Mouse (Mus musculus): Measurements from ENCODE around the gene Cyb5d1. TPM values are rescaled to one million over a fixed set of nuclear protein-coding genes. Genes with fewer than 3 reads are reported as not detected.

The Cyb5d1 gene
- polyA plus RNA-seq, 1 experiment = 42.5 TPM

GRCm38 (mm10) chr11:69401210-69401637 is 5.8 kb upstream of the Cyb5d1 start:
- H3K27ac ChIP-seq (ENCODE audit: control insufficient read depth, insufficient read depth, low read depth, low read length) = peak overlapping the region; percentile 75
- H3K4me3 ChIP-seq (ENCODE audit: control insufficient read depth, low read depth, low read length) = peak overlapping the region; percentile 87
- peaks cover 32% of the 10 kb centered on the region for H3K4me1 ChIP-seq (ENCODE audit: control insufficient read depth, insufficient read depth, low read length)
- H3K36me3 ChIP-seq (ENCODE audit: control insufficient read depth, insufficient read depth, low read length) = no peaks in the 10 kb centered on the region; the same call in 1 of the 2 replicates
- TF ChIP-seq CTCF (IDR thresholded peaks at IDR 0.05; ENCODE audit: control insufficient read depth, insufficient read depth, insufficient replicate concordance, low read depth, low read length) (peak; percentile 83), POLR2A (IDR thresholded peaks at IDR 0.05; ENCODE audit: control insufficient read depth, low read depth, low read length) (peak; percentile 73)
- no peaks in the 10 kb centered on the region for H3K27me3 ChIP-seq (ENCODE audit: control insufficient read depth, insufficient read depth, low read length)

DNA sequence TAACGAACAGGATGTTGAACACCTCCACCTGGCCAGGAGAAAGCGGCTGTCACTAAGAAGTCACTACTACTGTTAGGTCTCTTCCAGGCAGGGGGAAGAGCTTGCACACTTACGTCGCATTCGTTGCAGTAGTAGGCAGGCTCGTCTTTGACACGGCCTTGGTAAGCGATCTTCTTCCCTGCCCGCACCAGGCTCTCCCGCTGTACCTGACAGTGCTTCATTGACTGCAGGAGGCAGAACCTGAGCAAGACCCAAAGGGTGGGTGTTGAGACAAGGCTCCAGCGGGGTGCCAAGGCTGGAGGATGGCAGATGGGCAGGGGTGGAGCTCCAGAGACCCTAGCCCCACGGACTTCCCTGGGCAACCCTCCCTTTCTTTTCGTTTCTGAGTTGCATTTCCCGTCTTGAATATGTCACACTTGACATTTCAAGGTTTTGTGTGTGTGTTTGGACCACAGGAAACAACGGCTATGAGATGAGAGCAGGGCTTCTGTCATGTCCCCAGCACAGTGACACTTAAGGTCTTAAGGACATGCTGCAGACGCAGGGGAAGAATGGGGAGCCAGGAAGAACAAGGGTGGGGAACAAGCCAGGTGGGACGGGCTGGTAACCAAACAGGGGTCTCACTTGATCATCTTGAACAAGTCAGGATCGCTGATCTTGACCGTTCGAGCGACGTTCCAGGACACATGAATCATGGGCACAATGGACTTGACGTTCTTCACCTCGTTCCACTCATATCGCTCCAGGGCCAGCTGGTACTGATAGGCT is 4.8 kb upstream of the Cyb5d1 start:
- TF ChIP-seq CTCF (IDR thresholded peaks at IDR 0.05; ENCODE audit: control insufficient read depth, insufficient read depth, insufficient replicate concordance, low read depth, low read length) (no peak), POLR2A (IDR thresholded peaks at IDR 0.05; ENCODE audit: control insufficient read depth, low read depth, low read length) (peak; percentile 13; the same call in 1 of the 2 replicates)
- Histone ChIP-seq H3K4me1 (ENCODE audit: control insufficient read depth, insufficient read depth, low read length) (peaks cover 32% of the 10 kb centered on the region), H3K27me3 (ENCODE audit: control insufficient read depth, insufficient read depth, low read length) (no peaks in the 10 kb centered on the region), H3K36me3 (ENCODE audit: control insufficient read depth, insufficient read depth, low read length) (no peaks in the 10 kb centered on the region; the same call in 1 of the 2 replicates), H3K27ac (ENCODE audit: control insufficient read depth, insufficient read depth, low read depth, low read length) (peak overlapping the region; percentile 67), H3K4me3 (ENCODE audit: control insufficient read depth, low read depth, low read length) (peak overlapping the region; percentile 87)

DNA sequence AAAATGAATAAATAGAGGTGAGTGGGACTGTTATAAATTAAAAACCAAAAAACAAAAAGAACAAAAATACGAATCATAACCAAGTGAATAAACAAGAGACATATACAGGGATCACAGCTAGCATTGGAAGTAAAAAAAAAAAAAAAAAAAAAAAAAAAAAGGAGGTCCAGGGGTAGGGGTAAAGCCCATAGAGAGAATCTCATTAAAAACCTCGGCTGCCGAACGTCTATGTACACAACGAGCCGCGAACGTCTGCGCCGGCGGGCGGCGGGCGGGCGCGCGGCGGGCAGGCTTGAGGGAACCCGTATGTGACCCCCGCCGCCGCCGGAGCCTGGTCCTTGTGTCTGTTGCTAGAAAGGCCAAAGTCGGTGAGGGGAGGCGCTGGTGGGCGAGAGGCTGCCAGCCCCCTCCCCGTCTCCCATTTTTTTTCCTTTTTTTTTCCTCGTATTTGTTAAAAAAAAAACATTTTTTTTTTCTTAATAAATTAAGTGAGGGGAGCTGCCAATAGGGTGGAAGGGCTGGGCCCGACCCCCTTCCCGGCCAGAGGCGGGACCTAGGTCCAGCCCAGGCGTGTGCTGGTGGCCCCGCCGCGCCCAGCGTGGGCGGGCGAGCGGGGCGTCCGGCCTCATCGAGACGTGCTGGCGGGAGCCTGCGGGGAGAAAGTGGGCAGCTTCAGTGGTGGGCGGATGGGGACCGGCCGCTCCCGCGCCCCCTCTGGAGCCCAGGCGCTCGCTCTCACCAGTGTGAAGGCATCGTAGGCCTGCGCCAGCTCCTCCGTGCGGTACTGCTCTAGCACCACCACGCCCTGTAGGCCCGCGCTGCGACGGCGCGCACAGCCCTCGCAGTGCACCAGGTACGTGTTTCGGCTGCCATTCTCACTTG is 4.0 kb upstream of the Cyb5d1 start:
- Histone ChIP-seq H3K27me3 (ENCODE audit: control insufficient read depth, insufficient read depth, low read length) (no peaks in the 10 kb centered on the region), H3K4me3 (ENCODE audit: control insufficient read depth, low read depth, low read length) (peak overlapping the region; percentile 87), H3K36me3 (ENCODE audit: control insufficient read depth, insufficient read depth, low read length) (no peaks in the 10 kb centered on the region; the same call in 1 of the 2 replicates), H3K27ac (ENCODE audit: control insufficient read depth, insufficient read depth, low read depth, low read length) (peak overlapping the region; percentile 67), H3K4me1 (ENCODE audit: control insufficient read depth, insufficient read depth, low read length) (peaks cover 32% of the 10 kb centered on the region)
- TF ChIP-seq CTCF (IDR thresholded peaks at IDR 0.05; ENCODE audit: control insufficient read depth, insufficient read depth, insufficient replicate concordance, low read depth, low read length) = no peak
- no peak for TF ChIP-seq POLR2A (IDR thresholded peaks at IDR 0.05; ENCODE audit: control insufficient read depth, low read depth, low read length)

GRCm38 (mm10) chr11:69398486-69399200 is 3.2 kb upstream of the Cyb5d1 start:
- Histone ChIP-seq H3K4me3 (ENCODE audit: control insufficient read depth, low read depth, low read length) (peak overlapping the region; percentile 91), H3K27me3 (ENCODE audit: control insufficient read depth, insufficient read depth, low read length) (no peaks in the 10 kb centered on the region), H3K4me1 (ENCODE audit: control insufficient read depth, insufficient read depth, low read length) (peaks cover 32% of the 10 kb centered on the region), H3K27ac (ENCODE audit: control insufficient read depth, insufficient read depth, low read depth, low read length) (no peak overlapping the region; the same call in 1 of the 2 replicates), H3K36me3 (ENCODE audit: control insufficient read depth, insufficient read depth, low read length) (no peaks in the 10 kb centered on the region; the same call in 1 of the 2 replicates)
- no peak for TF ChIP-seq CTCF (IDR thresholded peaks at IDR 0.05; ENCODE audit: control insufficient read depth, insufficient read depth, insufficient replicate concordance, low read depth, low read length)
- TF ChIP-seq POLR2A (IDR thresholded peaks at IDR 0.05; ENCODE audit: control insufficient read depth, low read depth, low read length) = no peak

GRCm38 (mm10) chr11:69398059-69398458 is 2.6 kb upstream of the Cyb5d1 start, which contains the start of gene Tmem88:
Gene Tmem88, minus strand, starts transcription at chr11:69398234.
- TF ChIP-seq CTCF (IDR thresholded peaks at IDR 0.05; ENCODE audit: control insufficient read depth, insufficient read depth, insufficient replicate concordance, low read depth, low read length) (no peak), POLR2A (IDR thresholded peaks at IDR 0.05; ENCODE audit: control insufficient read depth, low read depth, low read length) (no peak)
- Histone ChIP-seq H3K4me1 (ENCODE audit: control insufficient read depth, insufficient read depth, low read length) (peaks cover 32% of the 10 kb centered on the region), H3K27ac (ENCODE audit: control insufficient read depth, insufficient read depth, low read depth, low read length) (peak within 1 kb of the TSS; percentile 75), H3K27me3 (ENCODE audit: control insufficient read depth, insufficient read depth, low read length) (no peaks in the 10 kb centered on the region), H3K36me3 (ENCODE audit: control insufficient read depth, insufficient read depth, low read length) (no peaks in the 10 kb centered on the region; the same call in 1 of the 2 replicates), H3K4me3 (ENCODE audit: control insufficient read depth, low read depth, low read length) (peak within 1 kb of the TSS; percentile 91)

GRCm38 (mm10) chr11:69397581-69398057 is 2.2 kb upstream of the Cyb5d1 start:
- TF ChIP-seq POLR2A (IDR thresholded peaks at IDR 0.05; ENCODE audit: control insufficient read depth, low read depth, low read length) = 0 out of 2 replicates have a peak, but pooled peaks have one; percentile 20
- peak; percentile 7; the same call in 1 of the 2 replicates for TF ChIP-seq CTCF (IDR thresholded peaks at IDR 0.05; ENCODE audit: control insufficient read depth, insufficient read depth, insufficient replicate concordance, low read depth, low read length)
- H3K4me3 ChIP-seq (ENCODE audit: control insufficient read depth, low read depth, low read length) = peak overlapping the region; percentile 91
- H3K27ac ChIP-seq (ENCODE audit: control insufficient read depth, insufficient read depth, low read depth, low read length) = peak overlapping the region; percentile 75
- no peaks in the 10 kb centered on the region; the same call in 1 of the 2 replicates for H3K36me3 ChIP-seq (ENCODE audit: control insufficient read depth, insufficient read depth, low read length)
- peaks cover 32% of the 10 kb centered on the region for H3K4me1 ChIP-seq (ENCODE audit: control insufficient read depth, insufficient read depth, low read length)
- no peaks in the 10 kb centered on the region for H3K27me3 ChIP-seq (ENCODE audit: control insufficient read depth, insufficient read depth, low read length)

All from testis, adult 2 months (tissue).